Mouse (Mus musculus) CH12.LX (cell line): Measurements from ENCODE around the gene Sgo2a. TPM values are rescaled to one million over a fixed set of nuclear protein-coding genes. Genes with fewer than 3 reads are reported as not detected.

ENCODE experiments used
- DNase-seq: peaks from one replicate; pipeline ENCODE4 v3.0.0-alpha.2; 2013; ENCODE audit errors: extremely low read depth
- H3K27ac ChIP-seq: 2 replicates; pipeline ENCODE4 v1.5.1; 2012; ENCODE audit warnings: low read depth, mild to moderate bottlenecking, control low read depth, moderate library complexity; ENCODE audit not compliant: insufficient read depth
- H3K27me3 ChIP-seq: replicated peaks from 2 replicates; pipeline ENCODE3; 2012; ENCODE audit warnings: inconsistent platforms
- H3K36me3 ChIP-seq, 2 experiments: replicated peaks in 1 of 2; 2 replicates each; pipeline versions ENCODE3 to v1.6.1; 2012; ENCODE audit warnings: inconsistent platforms in 1 of 2, low read length in 1 of 2, mild to moderate bottlenecking in 1 of 2, mixed read lengths in 1 of 2, moderate library complexity in 1 of 2; ENCODE audit not compliant: control insufficient read depth in 1 of 2, insufficient read depth in 1 of 2
- H3K4me1 ChIP-seq, 2 experiments: 2 replicates each; pipeline ENCODE4 v1.6.1; 2012; ENCODE audit warnings: inconsistent platforms in 1 of 2, moderate library complexity in 1 of 2; ENCODE audit not compliant: insufficient read depth in 2 of 2, control insufficient read depth in 1 of 2
- H3K4me2 ChIP-seq: 2 replicates; pipeline ENCODE4 v1.6.1; 2012; ENCODE audit warnings: low read depth, mild to moderate bottlenecking, control low read depth; ENCODE audit not compliant: poor library complexity, insufficient read depth, severe bottlenecking
- H3K4me3 ChIP-seq, 3 experiments: fragments of 150-350 bp in 1 of 3; sonication (generic) in 1 of 3; replicated peaks in 1 of 3; 2 replicates each; pipeline versions ENCODE3 to v1.5.1; 2011 to 2012; ENCODE audit warnings: low read depth in 2 of 3, low read length in 2 of 3, mild to moderate bottlenecking in 2 of 3, moderate library complexity in 2 of 3, control low read depth in 1 of 3, improper control_type of control experiment in 1 of 3, inconsistent platforms in 1 of 3, mixed read lengths in 1 of 3; ENCODE audit not compliant: poor library complexity in 1 of 3
- H3K79me2 ChIP-seq: replicated peaks from 2 replicates; pipeline ENCODE4 v1.6.1; 2012; ENCODE audit warnings: mild to moderate bottlenecking, moderate library complexity; ENCODE audit not compliant: control insufficient read depth, poor library complexity, insufficient read depth, severe bottlenecking; ENCODE audit errors: extremely low read depth
- H3K9ac ChIP-seq: 2 replicates; pipeline ENCODE4 v1.6.1; 2012; ENCODE audit warnings: low read depth, mild to moderate bottlenecking, control low read depth, moderate library complexity; ENCODE audit not compliant: insufficient read depth
- H3K9me3 ChIP-seq: replicated peaks from 2 replicates; pipeline ENCODE3; 2012; ENCODE audit warnings: low read length, inconsistent platforms, mixed read lengths
- BHLHE40 ChIP-seq: IDR thresholded peaks from 2 replicates; pipeline ENCODE4 v1.6.1; 2011; ENCODE audit warnings: mild to moderate bottlenecking, low read depth, low read length, improper control_type of control experiment
- CHD2 ChIP-seq: IDR thresholded peaks from 2 replicates; pipeline ENCODE4 v1.6.1; 2011; ENCODE audit warnings: low read length, improper control_type of control experiment
- ELF1 ChIP-seq: IDR thresholded peaks from 2 replicates; pipeline ENCODE4 v1.6.1; 2014; ENCODE audit warnings: low read depth, mild to moderate bottlenecking, inconsistent platforms, low read length, improper control_type of control experiment
- EP300 ChIP-seq: IDR thresholded peaks from 2 replicates; pipeline ENCODE4 v1.6.1; 2011; ENCODE audit warnings: low read length, improper control_type of control experiment
- ETS1 ChIP-seq: conservative IDR thresholded peaks from 2 replicates; pipeline ENCODE4 v1.6.1; 2012; ENCODE audit warnings: low read depth, mild to moderate bottlenecking, inconsistent platforms, low read length, improper control_type of control experiment, moderate library complexity
- GABPA ChIP-seq: IDR thresholded peaks from 2 replicates; pipeline ENCODE4 v1.6.1; 2012; ENCODE audit warnings: low read depth, low read length, improper control_type of control experiment, inconsistent platforms; ENCODE audit not compliant: insufficient replicate concordance
- IRF4 ChIP-seq: IDR thresholded peaks from 2 replicates; pipeline ENCODE4 v1.6.1; 2014; ENCODE audit warnings: low read depth, mild to moderate bottlenecking, inconsistent platforms, low read length, improper control_type of control experiment
- JUN ChIP-seq: IDR thresholded peaks from 2 replicates; pipeline ENCODE4 v1.6.1; 2011; ENCODE audit warnings: low read depth, mild to moderate bottlenecking, low read length, improper control_type of control experiment, moderate library complexity; ENCODE audit not compliant: insufficient read depth
- JUND ChIP-seq: conservative IDR thresholded peaks from 2 replicates; pipeline ENCODE4 v1.6.1; 2011; ENCODE audit warnings: low read depth, low read length, improper control_type of control experiment
- MAFK ChIP-seq: IDR thresholded peaks from 2 replicates; pipeline ENCODE4 v1.6.1; 2011; ENCODE audit warnings: low read length, improper control_type of control experiment; ENCODE audit not compliant: insufficient replicate concordance
- MAX ChIP-seq: IDR thresholded peaks from 2 replicates; pipeline ENCODE4 v1.6.1; 2011; ENCODE audit warnings: low read length, improper control_type of control experiment
- MAZ ChIP-seq: IDR thresholded peaks from 2 replicates; pipeline ENCODE4 v1.6.1; 2012; ENCODE audit warnings: low read depth, mild to moderate bottlenecking, inconsistent platforms, low read length, improper control_type of control experiment, moderate library complexity
- MXI1 ChIP-seq: IDR thresholded peaks from 2 replicates; pipeline ENCODE4 v1.6.1; 2011; ENCODE audit warnings: mild to moderate bottlenecking, low read depth, low read length, improper control_type of control experiment
- MYC ChIP-seq: IDR thresholded peaks from 2 replicates; pipeline ENCODE4 v1.6.1; 2011; ENCODE audit warnings: low read depth, mild to moderate bottlenecking, improper control_type of control experiment, low read length
- NELFE ChIP-seq: IDR thresholded peaks from 2 replicates; pipeline ENCODE4 v1.6.1; 2011; ENCODE audit warnings: low read depth, low read length, improper control_type of control experiment
- NRF1 ChIP-seq: IDR thresholded peaks from 2 replicates; pipeline ENCODE4 v1.6.1; 2014; ENCODE audit warnings: low read depth, mild to moderate bottlenecking, inconsistent platforms, low read length, improper control_type of control experiment, moderate library complexity
- PAX5 ChIP-seq: IDR thresholded peaks from 2 replicates; pipeline ENCODE4 v1.6.1; 2012; ENCODE audit warnings: low read length, inconsistent platforms, mixed read lengths
- POLR2AphosphoS2 ChIP-seq: IDR thresholded peaks from 2 replicates; pipeline ENCODE4 v1.6.1; 2011; ENCODE audit warnings: low read depth, low read length, improper control_type of control experiment
- RAD21 ChIP-seq: IDR thresholded peaks from 2 replicates; pipeline ENCODE4 v1.6.1; 2011; ENCODE audit warnings: low read depth, mild to moderate bottlenecking, low read length, improper control_type of control experiment, moderate library complexity
- RCOR1 ChIP-seq: conservative IDR thresholded peaks from 2 replicates; pipeline ENCODE4 v1.6.1; 2012; ENCODE audit warnings: low read depth, mild to moderate bottlenecking, inconsistent platforms, low read length, improper control_type of control experiment
- SIN3A ChIP-seq: IDR thresholded peaks from 2 replicates; pipeline ENCODE4 v1.6.1; 2012; ENCODE audit warnings: low read length, improper control_type of control experiment, inconsistent platforms
- TCF12 ChIP-seq: IDR thresholded peaks from 2 replicates; pipeline ENCODE4 v1.6.1; 2014; ENCODE audit warnings: low read depth, mild to moderate bottlenecking, inconsistent platforms, low read length, improper control_type of control experiment
- UBTF ChIP-seq: IDR thresholded peaks from 2 replicates; pipeline ENCODE4 v1.6.1; 2012; ENCODE audit warnings: low read depth, mild to moderate bottlenecking, inconsistent platforms, low read length, improper control_type of control experiment, moderate library complexity
- USF1 ChIP-seq: IDR thresholded peaks from 2 replicates; pipeline ENCODE4 v1.6.1; 2014; ENCODE audit warnings: low read depth, mild to moderate bottlenecking, inconsistent platforms, low read length, improper control_type of control experiment
- ZC3H11A ChIP-seq: IDR thresholded peaks from 2 replicates; pipeline ENCODE4 v1.6.1; 2012; ENCODE audit warnings: low read depth, mild to moderate bottlenecking, inconsistent platforms, low read length, improper control_type of control experiment
- ZKSCAN1 ChIP-seq: IDR thresholded peaks from 2 replicates; pipeline ENCODE4 v1.6.1; 2012; ENCODE audit warnings: low read depth, inconsistent platforms, low read length, improper control_type of control experiment, borderline replicate concordance
- ZMIZ1 ChIP-seq: IDR thresholded peaks from 2 replicates; pipeline ENCODE4 v1.6.1; 2012; ENCODE audit warnings: low read depth, mild to moderate bottlenecking, inconsistent platforms, low read length, improper control_type of control experiment
- ZNF384 ChIP-seq: IDR thresholded peaks from 2 replicates; pipeline ENCODE4 v1.6.1; 2012; ENCODE audit warnings: low read depth, low read length, improper control_type of control experiment, inconsistent platforms
- dilution Hi-C: fragments of 300-500 bp; cut with MboI; formaldehyde crosslinking; loops from 2 replicates; pipeline ENCODE4 v1.14.3; 2020; ENCODE audit warnings: low sequenced_read_pairs; ENCODE audit not compliant: extremely low pct_unique_long_range_greater_than_20kb, extremely low pct_ligation_motif_present
- in situ Hi-C: fragments of 300-500 bp; cut with MboI; formaldehyde crosslinking; loops from 3 replicates; pipeline ENCODE4 v1.14.3; 2019; ENCODE audit warnings: low sequenced_read_pairs, low pct_ligation_motif_present, low pct_unique_long_range_greater_than_20kb, mixed read lengths
- polyA plus RNA-seq: library from polyadenylated mRNA; unstranded; fragments of >175 nt; gene quantifications from 2 replicates; pipeline ENCODE4 v1.2.1, GENCODE M21; 2012; ENCODE audit warnings: low read depth; ENCODE audit not compliant: insufficient read length
- total RNA-seq, 2 experiments: library from RNA; depleted of rRNA; stranded (reverse); fragments of 300-350 nt in 1 of 2; fragments of >200 nt in 1 of 2; gene quantifications; 2 replicates each; pipeline ENCODE4 v1.2.3; 2012 to 2014

Sgo2a gene
- total and polyA plus RNA-seq, 3 experiments, result 14.4 to 24.2 (median 15.1) TPM

GRCm38 (mm10) chr1:58045076-58045475 is 49.3 kb downstream of the Sgo2a start:
- TF ChIP-seq USF1 (no peak), ZC3H11A (no peak), MYC (no peak), CHD2 (no peak), JUN (no peak), PAX5 (no peak), NELFE (no peak), POLR2AphosphoS2 (no peak), SIN3A (no peak), TCF12 (no peak), MAFK (no peak), UBTF (no peak), RAD21 (no peak), MAZ (no peak), ZMIZ1 (no peak), RCOR1 (no peak), IRF4 (no peak), EP300 (no peak), MAX (no peak)
- Histone ChIP-seq H3K4me1 (peaks cover 0 to 11% of the 10 kb centered on the region in 2 experiments; a peak in 2 of 4 replicates), H3K27me3 (no peaks in the 10 kb centered on the region), H3K4me3 (no peak overlapping the region), H3K36me3 (no peaks in the 10 kb centered on the region), H3K79me2 (no peaks in the 10 kb centered on the region), H3K4me2 (no peak overlapping the region), H3K9ac (no peak overlapping the region), H3K27ac (no peak overlapping the region), H3K9me3 (no peaks in the 10 kb centered on the region)
- in situ Hi-C loops, result no loop called here
- DNase-seq, result no peak
- dilution Hi-C loops, result no loop called here

DNA sequence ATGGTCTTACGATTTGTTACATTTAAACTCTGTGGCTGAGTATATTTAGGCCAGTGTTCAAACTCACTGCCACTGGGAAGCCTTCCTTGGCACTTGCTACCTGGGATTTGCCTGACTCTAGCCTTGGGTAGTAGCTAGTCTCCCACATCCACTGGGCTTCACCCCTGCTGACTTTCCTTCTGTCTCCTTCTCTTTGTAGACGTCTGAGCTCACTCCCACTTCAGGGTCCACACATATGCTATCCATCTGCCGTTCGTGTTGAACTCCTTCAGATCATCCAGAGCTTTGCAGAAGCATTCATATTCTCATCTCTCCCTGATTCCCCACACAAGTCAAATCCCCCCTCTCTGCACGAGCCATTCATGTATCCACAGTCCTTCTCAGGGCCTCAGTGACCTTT is 49.8 kb downstream of the Sgo2a start:
- Histone ChIP-seq H3K9me3 (no peaks in the 10 kb centered on the region), H3K27ac (no peak overlapping the region), H3K79me2 (no peaks in the 10 kb centered on the region), H3K4me3 (no peak overlapping the region), H3K4me1 (peaks cover 0 to 11% of the 10 kb centered on the region in 2 experiments; a peak in 2 of 4 replicates), H3K9ac (no peak overlapping the region), H3K4me2 (no peak overlapping the region), H3K36me3 (no peaks in the 10 kb centered on the region), H3K27me3 (no peaks in the 10 kb centered on the region)
- in situ Hi-C loops, result no loop called here
- no peak for DNase-seq
- dilution Hi-C loops, result no loop called here
- TF ChIP-seq IRF4 (no peak), ZKSCAN1 (no peak), CHD2 (no peak), JUN (no peak), ETS1 (no peak), JUND (no peak), UBTF (no peak), MAZ (no peak), BHLHE40 (no peak), ELF1 (no peak), ZNF384 (no peak), NRF1 (no peak), MXI1 (no peak), MAX (no peak), GABPA (no peak), SIN3A (no peak)
